Mouse (Mus musculus) embryonic fibroblast, embryonic 13.5 days (primary cell): ENCODE results near the gene Sh3gl1. TPM values are rescaled to one million over a fixed set of nuclear protein-coding genes. Genes with fewer than 3 reads are reported as not detected.

Experiments
- H3K27ac ChIP-seq: 2 replicates; pipeline ENCODE4 v1.5.1; 2012; ENCODE audit warnings: low read length, control low read depth, inconsistent platforms; ENCODE audit not compliant: insufficient read depth
- H3K4me1 ChIP-seq: 2 replicates; pipeline ENCODE4 v1.6.1; 2011; ENCODE audit warnings: low read length; ENCODE audit not compliant: control insufficient read depth, insufficient read depth
- H3K4me3 ChIP-seq: 2 replicates; pipeline ENCODE4 v1.5.1; 2011; ENCODE audit warnings: mild to moderate bottlenecking, control low read depth, low read length; ENCODE audit not compliant: insufficient read depth
- CTCF ChIP-seq: IDR thresholded peaks from 2 replicates; pipeline ENCODE4 v1.5.1; 2011; ENCODE audit warnings: mild to moderate bottlenecking, control low read depth, low read length, moderate library complexity, borderline replicate concordance; ENCODE audit not compliant: insufficient read depth
- POLR2A ChIP-seq: IDR thresholded peaks from 2 replicates; pipeline ENCODE4 v1.6.1; 2011; ENCODE audit warnings: low read depth, mild to moderate bottlenecking, control low read depth, low read length, moderate library complexity
- polyA plus RNA-seq: library from polyadenylated mRNA; stranded (reverse); fragments of >200 nt; gene quantifications from 2 replicates; pipeline ENCODE4 v1.2.4, GENCODE M21; 2011; ENCODE audit warnings: low read depth; ENCODE audit not compliant: missing spikeins, insufficient read length

Sh3gl1 gene
- polyA plus RNA-seq, 1 experiment, result 105 TPM

- Histone ChIP-seq H3K27ac (no peak overlapping the region), H3K4me1 (no peaks in the 10 kb centered on the region), H3K4me3 (peak overlapping the region; percentile 65)
- TF ChIP-seq CTCF, result peak; percentile 92
- no peak for TF ChIP-seq POLR2A
These were observed 25.8 kb downstream of the Sh3gl1 start for GRCm38 (mm10) chr17:56010681-56011080.

DNA sequence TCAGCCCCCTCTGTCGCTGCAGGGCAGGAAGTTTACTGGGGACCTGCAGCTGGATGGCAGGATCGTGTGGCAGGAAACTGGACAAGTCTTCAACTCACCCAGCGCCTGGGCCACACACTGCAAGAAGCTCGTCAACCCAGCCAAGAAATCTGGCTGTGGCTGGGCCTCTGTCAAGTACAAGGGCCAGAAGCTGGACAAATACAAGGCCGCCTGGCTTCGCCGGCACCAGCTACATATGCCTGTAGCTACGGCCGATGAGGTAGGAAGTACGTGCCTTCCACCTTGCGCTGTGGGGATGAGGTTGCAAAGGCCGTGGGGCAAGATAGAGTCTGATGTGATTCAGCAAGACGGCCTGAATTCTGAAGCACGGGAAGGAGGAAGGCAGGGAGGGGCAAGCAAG lies 26.2 kb downstream of the Sh3gl1 start:
- Histone ChIP-seq H3K27ac (0 out of 2 replicates have a peak overlapping the region, but pooled peaks have one; percentile 45), H3K4me1 (no peaks in the 10 kb centered on the region), H3K4me3 (peak overlapping the region; percentile 65)
- TF ChIP-seq POLR2A (no peak), CTCF (no peak)

GRCm38 (mm10) chr17:56009962-56010240 lies 26.5 kb downstream of the Sh3gl1 start:
- TF ChIP-seq CTCF, result no peak
- TF ChIP-seq POLR2A, result no peak
- Histone ChIP-seq H3K4me1 (no peaks in the 10 kb centered on the region), H3K4me3 (peak overlapping the region; percentile 65), H3K27ac (peak overlapping the region; percentile 45)

- Histone ChIP-seq H3K4me1 (no peaks in the 10 kb centered on the region), H3K4me3 (peak overlapping the region; percentile 65), H3K27ac (peak overlapping the region; percentile 78)
- TF ChIP-seq POLR2A (peak; percentile 96), CTCF (peak; percentile 30; the same call in 1 of the 2 replicates)
These were observed 27.1 kb downstream of the Sh3gl1 start for GRCm38 (mm10) chr17:56009088-56009961.

DNA sequence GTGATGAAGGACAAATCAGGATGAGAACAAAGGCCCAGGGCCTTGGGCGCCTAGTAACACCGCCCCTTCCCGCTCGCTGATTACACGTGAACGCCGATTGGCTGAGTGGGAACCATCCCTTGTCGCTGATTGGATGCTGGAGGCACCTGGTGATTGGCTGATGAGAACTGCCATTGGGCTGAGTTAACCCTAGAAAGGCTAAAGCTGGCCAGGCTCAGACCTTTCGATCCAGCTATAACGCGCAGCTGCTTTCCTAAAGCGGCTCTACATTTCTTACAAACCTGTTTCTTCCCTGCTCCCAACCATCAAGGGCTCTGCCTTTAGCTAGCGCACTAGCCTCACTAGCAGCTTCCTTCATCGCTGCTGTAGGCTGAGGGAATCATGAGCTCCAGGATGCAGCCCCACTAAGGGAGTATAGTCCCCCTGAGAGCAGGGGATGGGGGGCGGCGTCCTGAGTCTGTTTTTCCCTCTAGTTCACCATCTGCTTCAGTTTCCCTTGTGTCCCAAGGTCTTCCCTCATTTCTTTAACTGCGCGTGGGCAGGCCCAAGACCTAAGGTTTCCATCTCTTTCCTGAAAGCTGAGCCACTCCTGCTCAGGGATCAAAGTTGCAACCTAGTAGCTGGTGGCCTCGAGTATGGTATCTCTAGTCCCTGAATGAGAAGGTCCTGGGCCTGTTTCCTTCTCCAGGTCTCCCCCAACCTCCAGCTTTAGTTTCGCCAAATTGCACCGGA lies 27.9 kb downstream of the Sh3gl1 start:
- TF ChIP-seq CTCF (no peak), POLR2A (peak; percentile 72; the same call in 1 of the 2 replicates)

GRCm38 (mm10) chr17:56007444-56008355 lies 28.7 kb downstream of the Sh3gl1 start:
- peak overlapping the region; percentile 8; the same call in 1 of the 2 replicates for H3K27ac ChIP-seq
- TF ChIP-seq POLR2A (no peak; the same call in 1 of the 2 replicates), CTCF (no peak)
- no peak overlapping the region for H3K4me3 ChIP-seq
- H3K4me1 ChIP-seq, result no peaks in the 10 kb centered on the region

More for the DNA sequence above, 27.9 kb downstream of the Sh3gl1 start:
- H3K4me1 ChIP-seq, result no peaks in the 10 kb centered on the region
- H3K4me3 ChIP-seq, result peak overlapping the region; percentile 51
- H3K27ac ChIP-seq, result peak overlapping the region; percentile 78

GRCm38 (mm10) chr17:56006956-56007355 lies 29.5 kb downstream of the Sh3gl1 start:
- Histone ChIP-seq H3K27ac (no peak overlapping the region), H3K4me3 (no peak overlapping the region), H3K4me1 (no peaks in the 10 kb centered on the region)
- TF ChIP-seq POLR2A (no peak), CTCF (no peak)

DNA sequence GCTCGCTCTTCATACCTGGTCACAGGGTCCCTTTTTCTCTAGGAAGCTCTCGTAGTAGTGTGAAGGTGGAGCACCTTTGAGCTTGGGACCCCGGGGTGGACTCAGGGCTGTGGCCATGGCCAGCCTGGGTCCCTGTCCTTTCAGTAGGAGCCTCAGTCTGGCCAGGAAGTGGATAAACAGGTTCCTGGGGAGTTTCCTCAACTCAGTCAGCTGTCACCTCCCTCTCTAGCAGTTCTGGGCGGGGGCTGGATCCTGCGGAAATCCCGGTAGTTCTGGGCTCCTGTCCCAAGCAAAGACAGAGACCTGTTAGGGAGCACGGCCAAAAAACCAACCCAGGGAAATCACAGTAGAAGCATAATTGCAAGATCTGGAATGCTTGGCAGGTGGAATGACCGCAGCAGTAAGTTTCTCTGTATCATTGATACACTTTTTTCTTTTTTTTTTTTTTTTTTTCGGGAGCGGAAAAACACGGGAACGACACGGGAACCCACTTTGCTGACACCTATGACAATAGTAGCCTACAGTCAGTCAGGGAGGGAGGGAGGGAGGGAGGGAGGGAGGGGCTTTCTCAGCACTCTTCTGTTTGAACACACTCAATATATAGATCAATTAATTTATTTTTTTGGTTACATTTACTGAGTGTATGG lies 30.9 kb downstream of the Sh3gl1 start, which contains the start of the genes Stap2 and Mpnd:
Gene Stap2, minus strand, starts transcription at position 170 of the 647 bp plus-strand sequence.
Gene Mpnd, plus strand, starts transcription at position 297 of the 647 bp plus-strand sequence.
- TF ChIP-seq POLR2A, result no peak
- TF ChIP-seq CTCF, result no peak
- H3K4me1 ChIP-seq, result no peaks in the 10 kb centered on the region
- no peak within 1 kb of the TSS for H3K27ac ChIP-seq
- no peak within 1 kb of the TSS for H3K4me3 ChIP-seq
